Mouse (Mus musculus) heart, postnatal 0 days (tissue): ENCODE results near the gene Lysmd3.

Experiments used
- CTCF ChIP-seq: IDR thresholded peaks from 2 replicates; pipeline ENCODE4 v1.5.1; 2016; ENCODE audit warnings: antibody characterized with exemption, control low read depth, low read depth
- EP300 ChIP-seq: IDR thresholded peaks from 2 replicates; pipeline ENCODE4 v1.6.1; 2016; ENCODE audit warnings: antibody characterized with exemption, low read depth

GRCm38 (mm10) chr13:81644047-81644565 lies 13.4 kb upstream of the Lysmd3 start:
- TF ChIP-seq EP300 (no peak), CTCF (no peak)
